Mouse (Mus musculus) embryonic fibroblast, embryonic 13.5 days (primary cell): ENCODE measurements at regions not wholly inside any gene's neighbourhood (a gene's known extent, or its start where the extent isn't known, plus 50 kb on each side); places are given as distances from the start of the nearest gene placed in this dataset.

ENCODE experiments used
- H3K27ac ChIP-seq: 2 replicates; pipeline ENCODE4 v1.5.1; 2012; ENCODE audit warnings: low read length, control low read depth, inconsistent platforms; ENCODE audit not compliant: insufficient read depth
- H3K4me1 ChIP-seq: 2 replicates; pipeline ENCODE4 v1.6.1; 2011; ENCODE audit warnings: low read length; ENCODE audit not compliant: control insufficient read depth, insufficient read depth
- H3K4me3 ChIP-seq: 2 replicates; pipeline ENCODE4 v1.5.1; 2011; ENCODE audit warnings: mild to moderate bottlenecking, control low read depth, low read length; ENCODE audit not compliant: insufficient read depth
- CTCF ChIP-seq: IDR thresholded peaks from 2 replicates; pipeline ENCODE4 v1.5.1; 2011; ENCODE audit warnings: mild to moderate bottlenecking, control low read depth, low read length, moderate library complexity, borderline replicate concordance; ENCODE audit not compliant: insufficient read depth
- POLR2A ChIP-seq: IDR thresholded peaks from 2 replicates; pipeline ENCODE4 v1.6.1; 2011; ENCODE audit warnings: low read depth, mild to moderate bottlenecking, control low read depth, low read length, moderate library complexity

DNA sequence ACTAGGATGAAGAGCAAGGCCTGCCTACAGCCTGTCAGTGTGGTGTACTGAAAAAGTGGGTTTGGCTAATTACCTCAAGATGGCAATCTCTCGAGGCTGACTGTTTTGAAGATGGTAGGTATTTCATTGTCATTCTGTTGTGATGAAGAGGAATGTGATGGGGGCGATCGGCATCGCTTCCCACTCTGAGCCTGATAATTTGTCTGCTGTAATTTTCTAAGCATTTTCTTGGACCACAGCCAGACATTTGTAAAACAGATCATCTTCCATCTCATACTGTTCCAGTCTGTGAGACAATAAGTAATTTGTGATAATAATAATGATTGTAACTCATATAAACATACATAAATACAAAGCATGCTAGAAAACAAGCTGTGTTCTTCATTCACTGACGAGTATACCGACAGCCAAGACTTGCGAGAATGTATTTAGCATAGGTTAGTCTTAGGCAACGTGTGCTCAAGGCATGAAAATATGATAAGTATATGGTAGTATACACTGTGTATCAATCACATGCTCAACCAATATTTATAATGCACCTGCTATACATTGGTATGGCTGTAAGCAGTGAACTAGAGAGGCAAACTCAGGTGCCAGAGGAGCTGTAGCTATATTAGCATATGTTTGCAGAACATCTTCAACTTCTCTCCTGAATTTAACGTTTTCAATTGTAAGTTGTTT lies 574.1 kb upstream of the Slc39a10 start:
- no peak overlapping the region for H3K4me3 ChIP-seq
- TF ChIP-seq POLR2A (no peak), CTCF (no peak)
- H3K27ac ChIP-seq, result no peak overlapping the region
- H3K4me1 ChIP-seq, result no peaks in the 10 kb centered on the region

DNA sequence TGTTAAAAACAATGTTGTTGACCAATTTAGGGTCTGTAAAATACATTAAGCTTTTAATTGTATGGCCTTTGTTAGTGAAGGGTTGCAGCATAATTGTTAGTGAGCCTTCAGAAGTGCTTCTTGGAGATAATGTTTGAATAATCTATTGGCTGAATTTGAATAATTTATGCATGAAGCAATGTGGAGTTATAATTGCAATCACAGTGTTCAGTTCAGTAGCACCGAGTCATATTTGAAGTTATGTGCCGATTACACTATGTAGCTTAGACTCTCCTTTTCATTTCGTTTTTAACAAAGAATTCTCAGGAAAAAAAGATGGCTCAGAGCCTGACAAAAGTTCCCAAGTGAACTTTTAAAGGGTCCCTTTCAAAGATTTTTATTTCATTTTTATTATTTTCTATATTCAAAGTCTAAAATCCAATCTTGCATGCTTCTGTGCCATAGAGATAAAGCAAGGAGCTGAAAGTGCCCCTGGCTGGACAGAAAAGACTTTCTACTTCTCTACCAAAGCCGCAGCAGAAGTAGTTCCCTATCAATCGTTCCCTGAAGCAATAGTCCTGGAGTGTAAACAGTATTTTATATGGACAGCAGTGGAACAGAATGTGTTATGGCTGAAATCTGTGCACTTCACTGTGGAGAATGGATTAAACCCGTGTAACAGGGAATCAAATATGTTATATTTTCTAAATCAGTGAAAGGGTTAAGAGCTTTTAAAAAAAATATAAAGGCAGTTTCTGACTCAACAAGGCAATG lies 556.3 kb upstream of the Slc39a10 start:
- no peak overlapping the region for H3K4me3 ChIP-seq
- no peak overlapping the region for H3K27ac ChIP-seq
- no peaks in the 10 kb centered on the region for H3K4me1 ChIP-seq
- TF ChIP-seq CTCF (no peak), POLR2A (no peak)

DNA sequence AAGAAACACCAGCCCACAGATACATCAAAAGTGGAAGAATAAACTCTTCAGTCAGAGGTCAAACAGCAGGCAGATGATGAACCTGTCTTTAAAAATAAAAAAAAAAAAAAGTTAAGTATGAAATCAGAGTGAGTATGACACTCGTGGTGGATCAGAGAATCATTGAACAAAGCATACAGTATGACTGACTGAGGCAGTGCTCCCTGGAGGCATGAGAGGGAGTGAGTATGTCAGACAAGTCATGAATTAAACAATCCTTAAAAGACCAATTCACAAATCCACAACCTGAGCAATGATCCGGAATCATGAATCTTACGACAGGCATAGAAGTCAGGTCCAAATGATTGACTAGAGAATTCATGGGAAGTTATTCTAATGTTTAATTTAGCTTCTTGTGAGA lies 555.4 kb upstream of the Slc39a10 start:
- no peak overlapping the region for H3K4me3 ChIP-seq
- TF ChIP-seq POLR2A (no peak), CTCF (no peak)
- no peaks in the 10 kb centered on the region for H3K4me1 ChIP-seq
- no peak overlapping the region for H3K27ac ChIP-seq

DNA sequence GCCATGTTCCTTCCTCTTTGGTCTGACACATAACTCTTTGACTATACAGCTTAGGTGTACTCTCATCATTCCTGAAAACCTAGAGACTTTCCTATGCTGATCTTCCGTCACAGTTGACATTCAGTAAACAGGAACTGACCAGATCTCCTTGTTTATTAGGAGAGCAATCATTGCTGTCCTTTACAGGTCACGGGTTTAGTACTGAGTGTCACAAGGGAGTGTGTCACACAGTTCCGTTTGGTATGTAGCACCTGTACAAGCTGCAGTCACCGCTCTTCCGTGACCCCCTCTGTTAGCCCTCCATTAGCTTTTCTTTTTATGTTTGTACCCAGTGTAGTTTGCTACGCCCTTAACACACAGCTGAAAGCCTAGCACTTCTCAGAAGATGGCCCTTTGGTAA lies 553.4 kb upstream of the Slc39a10 start:
- H3K27ac ChIP-seq, result no peak overlapping the region
- no peaks in the 10 kb centered on the region for H3K4me1 ChIP-seq
- TF ChIP-seq CTCF, result no peak
- no peak for TF ChIP-seq POLR2A

DNA sequence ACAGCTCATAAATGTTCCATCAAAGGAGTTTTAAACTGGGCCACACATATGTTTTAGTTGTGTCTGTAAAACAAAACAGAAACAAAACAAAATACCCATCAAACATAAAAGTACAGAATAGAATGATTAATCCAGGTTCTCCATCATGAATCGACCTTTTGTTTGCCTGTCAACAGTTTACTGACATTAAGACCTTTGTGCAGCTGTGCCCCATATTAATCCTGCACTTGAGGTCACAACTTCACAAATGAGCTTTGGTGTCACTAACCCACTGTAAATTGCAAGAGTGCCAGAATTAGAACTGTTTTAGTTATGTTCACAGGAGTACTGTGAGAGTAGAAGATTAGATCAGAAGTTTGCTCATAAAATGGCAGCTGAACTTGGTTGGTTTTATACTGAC lies 540.2 kb upstream of the Slc39a10 start:
- Histone ChIP-seq H3K27ac (no peak overlapping the region), H3K4me3 (no peak overlapping the region), H3K4me1 (no peaks in the 10 kb centered on the region)
- TF ChIP-seq CTCF, result no peak

More for the DNA sequence above, 553.4 kb upstream of the Slc39a10 start:
- H3K4me3 ChIP-seq, result no peak overlapping the region

DNA sequence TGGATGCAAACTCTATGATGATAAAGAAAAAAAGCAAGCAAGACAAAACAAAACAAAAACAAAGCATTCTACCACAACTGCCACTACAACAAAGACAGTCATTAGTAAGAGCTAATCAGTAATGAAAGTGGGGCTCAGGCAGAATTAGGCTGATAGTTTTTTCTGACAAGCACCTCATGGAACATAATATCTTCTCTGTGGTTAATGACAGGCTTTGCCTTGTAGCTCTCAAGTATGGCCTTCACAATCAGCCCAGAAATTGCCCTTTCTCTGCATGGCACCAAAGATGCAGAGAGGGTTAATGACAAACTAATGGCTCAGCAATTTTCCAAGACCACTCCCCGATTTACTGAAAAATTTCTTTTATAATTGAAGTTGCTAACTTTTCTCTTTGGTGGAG lies 512.5 kb upstream of the Slc39a10 start:
- Histone ChIP-seq H3K4me1 (no peaks in the 10 kb centered on the region), H3K4me3 (no peak overlapping the region), H3K27ac (no peak overlapping the region)
- no peak for TF ChIP-seq CTCF
- no peak for TF ChIP-seq POLR2A

DNA sequence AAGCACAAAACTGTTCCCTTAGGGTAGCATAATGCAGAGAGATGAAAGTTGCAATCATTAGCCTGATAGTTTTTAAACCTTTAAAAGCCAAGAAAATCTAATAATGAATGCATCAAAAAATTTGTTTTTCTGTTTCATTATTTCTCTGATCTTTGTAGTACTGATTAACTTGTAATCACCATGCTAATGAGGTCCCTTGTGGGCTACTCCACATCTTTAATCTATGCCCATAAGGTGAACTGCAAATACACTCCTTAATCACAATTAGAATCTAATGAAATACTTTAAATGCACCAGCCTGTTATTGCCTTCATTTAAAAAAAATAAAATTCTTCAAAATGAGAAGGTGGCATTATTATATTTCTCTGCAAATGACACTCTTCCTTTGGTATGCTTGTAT lies 493.9 kb upstream of the Slc39a10 start:
- no peaks in the 10 kb centered on the region for H3K4me1 ChIP-seq
- no peak overlapping the region for H3K27ac ChIP-seq
- no peak overlapping the region for H3K4me3 ChIP-seq
- TF ChIP-seq CTCF (no peak), POLR2A (no peak)

DNA sequence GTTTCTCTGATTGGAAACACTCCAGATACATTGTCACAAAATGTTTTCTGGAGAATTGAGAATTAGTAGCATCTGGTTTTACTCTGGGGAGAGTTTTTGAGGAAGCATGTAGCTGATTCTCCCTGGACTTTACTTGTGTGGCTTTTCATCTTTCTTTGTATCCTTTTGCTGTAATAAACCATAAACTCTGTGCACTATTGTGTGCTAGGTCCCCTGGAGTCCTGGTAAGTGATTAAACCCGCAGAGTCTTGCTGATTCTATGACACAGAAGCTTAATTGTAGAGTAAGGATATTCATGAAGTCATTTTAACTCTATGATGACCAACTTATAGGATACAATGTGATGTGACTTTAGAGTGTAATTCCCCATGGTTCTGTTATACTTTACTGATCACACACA lies 486.1 kb upstream of the Slc39a10 start:
- TF ChIP-seq POLR2A (no peak), CTCF (no peak)
- H3K4me3 ChIP-seq, result no peak overlapping the region
- H3K4me1 ChIP-seq, result no peaks in the 10 kb centered on the region
- H3K27ac ChIP-seq, result no peak overlapping the region

DNA sequence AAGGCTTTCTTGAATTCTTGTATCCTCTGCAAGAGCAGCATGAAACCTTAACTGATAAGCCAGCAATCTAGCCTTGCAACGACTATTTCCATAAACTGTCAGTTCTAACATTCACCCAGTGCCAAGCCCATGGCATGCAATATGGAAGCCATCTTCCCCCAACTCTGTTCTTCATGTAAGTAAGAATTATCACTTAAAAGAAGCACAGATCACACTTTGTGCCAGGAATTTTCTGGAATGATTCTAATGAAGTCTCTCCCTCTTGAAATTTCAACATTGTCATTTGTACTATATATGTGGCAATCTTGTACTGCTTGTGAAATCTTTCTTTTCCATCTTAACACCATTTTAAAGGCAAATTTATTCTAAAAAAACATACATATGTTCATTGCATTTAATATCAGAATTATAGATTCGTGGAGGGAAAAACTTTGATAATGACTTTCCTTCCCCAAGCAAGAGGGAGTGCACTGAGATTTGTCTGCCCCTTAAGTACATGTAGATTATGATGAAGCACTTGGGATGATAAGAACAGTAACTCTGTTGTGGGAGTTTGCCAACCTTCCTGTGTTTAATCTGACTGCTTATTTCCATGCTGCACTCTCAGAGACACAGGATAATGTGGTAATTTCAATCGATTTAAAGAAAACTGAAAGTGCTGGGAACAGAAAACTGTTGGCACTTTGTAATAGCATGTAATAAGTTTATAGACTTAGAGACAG lies 447.2 kb upstream of the Slc39a10 start:
- no peak overlapping the region for H3K27ac ChIP-seq
- no peak overlapping the region for H3K4me3 ChIP-seq
- TF ChIP-seq POLR2A (no peak), CTCF (no peak)
- H3K4me1 ChIP-seq, result no peaks in the 10 kb centered on the region

DNA sequence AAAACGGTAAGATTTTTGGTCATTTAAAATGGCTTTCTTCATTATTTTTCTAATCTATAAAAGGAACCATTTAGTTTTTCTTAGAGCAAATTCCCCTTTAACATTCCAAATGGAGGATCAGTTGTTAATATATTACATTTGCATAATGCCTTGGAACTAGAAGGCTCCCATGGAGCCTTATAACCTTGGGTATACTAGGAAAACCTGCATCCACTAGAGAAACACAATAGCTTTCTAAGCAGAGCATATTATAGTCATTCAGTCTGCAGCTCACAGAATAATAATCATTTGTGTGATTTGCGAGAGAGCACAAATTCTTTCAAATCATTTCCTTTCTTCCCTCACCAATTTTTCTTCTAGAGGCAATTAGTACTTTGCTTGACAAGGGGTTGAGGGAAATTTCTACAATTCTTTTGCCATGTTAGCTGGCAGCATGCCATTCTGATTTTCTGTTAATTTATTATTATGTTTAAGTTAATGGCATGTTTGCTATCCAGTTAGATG lies 418.0 kb upstream of the Slc39a10 start:
- no peak for TF ChIP-seq CTCF
- no peak for TF ChIP-seq POLR2A

More for the DNA sequence above, 418.0 kb upstream of the Slc39a10 start:
- H3K4me1 ChIP-seq, result no peaks in the 10 kb centered on the region
- no peak overlapping the region for H3K4me3 ChIP-seq
- no peak overlapping the region for H3K27ac ChIP-seq
